Mouse (Mus musculus): ENCODE results near the gene Ubash3a. TPM values are rescaled to one million over a fixed set of nuclear protein-coding genes. Genes with fewer than 3 reads are reported as not detected.

Gene Ubash3a
- polyA plus RNA-seq, 1 experiment from 2014 or later = not detected

- ATAC-seq (ENCODE audit: low FRiP score) = no peak
- no peak overlapping the region for H3K4me2 ChIP-seq
- WGBS = 70% methylated on average over 8 of the region's 8 CpGs
These were observed 15.8 kb upstream of the Ubash3a start for GRCm38 (mm10) chr17:31191825-31192224.

GRCm38 (mm10) chr17:31192663-31193062, 15.0 kb upstream of the Ubash3a start:
- no peak for ATAC-seq (ENCODE audit: low FRiP score)
- no peaks in the 10 kb centered on the region for H3K4me1 ChIP-seq
- no peaks in the 10 kb centered on the region for H3K9me3 ChIP-seq (replicated peaks)
- H3K4me2 ChIP-seq = no peak overlapping the region
- no peak overlapping the region for H3K9ac ChIP-seq (replicated peaks)
- no peak overlapping the region for H3K27ac ChIP-seq (replicated peaks)
- 51% methylated on average over 2 of the region's 2 CpGs for WGBS
- H3K36me3 ChIP-seq = no peaks in the 10 kb centered on the region
- H3K27me3 ChIP-seq (replicated peaks) = no peaks in the 10 kb centered on the region
- H3K4me3 ChIP-seq (replicated peaks) = no peak overlapping the region

More at GRCm38 (mm10) chr17:31191825-31192224, 15.8 kb upstream of the Ubash3a start:
- H3K4me3 ChIP-seq (replicated peaks) = no peak overlapping the region
- H3K9me3 ChIP-seq (replicated peaks) = no peaks in the 10 kb centered on the region
- no peak overlapping the region for H3K9ac ChIP-seq (replicated peaks)
- H3K4me1 ChIP-seq = no peaks in the 10 kb centered on the region
- H3K27me3 ChIP-seq (replicated peaks) = no peaks in the 10 kb centered on the region
- no peak overlapping the region for H3K27ac ChIP-seq (replicated peaks)
- H3K36me3 ChIP-seq = no peaks in the 10 kb centered on the region

- Histone ChIP-seq H3K9me3 (replicated peaks) (no peaks in the 10 kb centered on the region), H3K4me2 (no peak overlapping the region), H3K4me3 (replicated peaks) (no peak overlapping the region), H3K27me3 (replicated peaks) (no peaks in the 10 kb centered on the region), H3K27ac (replicated peaks) (no peak overlapping the region), H3K36me3 (no peaks in the 10 kb centered on the region), H3K9ac (replicated peaks) (no peak overlapping the region), H3K4me1 (no peaks in the 10 kb centered on the region)
- WGBS = 81% methylated on average over 9 of the region's 9 CpGs
- no peak for ATAC-seq (ENCODE audit: low FRiP score)
These were observed 14.3 kb upstream of the Ubash3a start for GRCm38 (mm10) chr17:31193360-31193759.

GRCm38 (mm10) chr17:31195207-31195606, 12.5 kb upstream of the Ubash3a start:
- ATAC-seq (ENCODE audit: low FRiP score) = no peak
- 85% methylated on average over 6 of the region's 6 CpGs for WGBS
- H3K9me3 ChIP-seq (replicated peaks) = no peaks in the 10 kb centered on the region
- no peaks in the 10 kb centered on the region for H3K36me3 ChIP-seq
- no peaks in the 10 kb centered on the region for H3K27me3 ChIP-seq (replicated peaks)
- no peak overlapping the region for H3K4me2 ChIP-seq
- H3K9ac ChIP-seq (replicated peaks) = no peak overlapping the region
- no peaks in the 10 kb centered on the region for H3K4me1 ChIP-seq
- no peak overlapping the region for H3K4me3 ChIP-seq (replicated peaks)
- H3K27ac ChIP-seq (replicated peaks) = no peak overlapping the region

GRCm38 (mm10) chr17:31196283-31196682, 11.4 kb upstream of the Ubash3a start:
- 88% methylated on average over 7 of the region's 7 CpGs for WGBS
- no peak overlapping the region for H3K9ac ChIP-seq (replicated peaks)
- no peaks in the 10 kb centered on the region for H3K9me3 ChIP-seq (replicated peaks)
- no peak overlapping the region for H3K4me2 ChIP-seq
- H3K4me3 ChIP-seq (replicated peaks) = no peak overlapping the region
- H3K36me3 ChIP-seq = no peaks in the 10 kb centered on the region
- no peaks in the 10 kb centered on the region for H3K27me3 ChIP-seq (replicated peaks)
- no peak for ATAC-seq (ENCODE audit: low FRiP score)
- no peaks in the 10 kb centered on the region for H3K4me1 ChIP-seq
- H3K27ac ChIP-seq (replicated peaks) = no peak overlapping the region

GRCm38 (mm10) chr17:31198877-31199276, 8.8 kb upstream of the Ubash3a start, which contains the start of gene Tmprss3:
Gene Tmprss3 (minus strand): TSS chr17:31198977.
- Histone ChIP-seq H3K27me3 (replicated peaks) (no peaks in the 10 kb centered on the region), H3K36me3 (no peaks in the 10 kb centered on the region), H3K27ac (replicated peaks) (no peak within 1 kb of the TSS), H3K4me1 (no peaks in the 10 kb centered on the region), H3K9me3 (replicated peaks) (no peaks in the 10 kb centered on the region), H3K4me3 (replicated peaks) (no peak within 1 kb of the TSS), H3K9ac (replicated peaks) (no peak within 1 kb of the TSS), H3K4me2 (no peak within 1 kb of the TSS)
- ATAC-seq (ENCODE audit: low FRiP score) = no peak
- 84% methylated on average over 11 of the region's 11 CpGs for WGBS

- Histone ChIP-seq H3K4me3 (replicated peaks) (no peak overlapping the region), H3K4me1 (no peaks in the 10 kb centered on the region), H3K4me2 (no peak overlapping the region), H3K9ac (replicated peaks) (no peak overlapping the region), H3K9me3 (replicated peaks) (no peaks in the 10 kb centered on the region), H3K27ac (replicated peaks) (no peak overlapping the region), H3K27me3 (replicated peaks) (no peaks in the 10 kb centered on the region), H3K36me3 (no peaks in the 10 kb centered on the region)
- WGBS = 80% methylated on average over 8 of the region's 8 CpGs
- no peak for ATAC-seq (ENCODE audit: low FRiP score)
These were observed 981 bp downstream of the Ubash3a start for GRCm38 (mm10) chr17:31208654-31209053.

- no peak overlapping the region for H3K9ac ChIP-seq (replicated peaks)
- 95% methylated on average over 11 of the region's 11 CpGs for WGBS
- no peaks in the 10 kb centered on the region for H3K27me3 ChIP-seq (replicated peaks)
- no peaks in the 10 kb centered on the region for H3K36me3 ChIP-seq
- ATAC-seq (ENCODE audit: low FRiP score) = no peak
- no peak overlapping the region for H3K4me3 ChIP-seq (replicated peaks)
- no peak overlapping the region for H3K4me2 ChIP-seq
- no peaks in the 10 kb centered on the region for H3K4me1 ChIP-seq
- H3K9me3 ChIP-seq (replicated peaks) = no peaks in the 10 kb centered on the region
- no peak overlapping the region for H3K27ac ChIP-seq (replicated peaks)
These were observed 1.8 kb downstream of the Ubash3a start for GRCm38 (mm10) chr17:31209376-31209930.

GRCm38 (mm10) chr17:31210299-31210698, 2.6 kb downstream of the Ubash3a start:
- Histone ChIP-seq H3K27ac (replicated peaks) (no peak overlapping the region), H3K9ac (replicated peaks) (no peak overlapping the region), H3K4me2 (no peak overlapping the region), H3K36me3 (no peaks in the 10 kb centered on the region), H3K4me3 (replicated peaks) (no peak overlapping the region), H3K9me3 (replicated peaks) (no peaks in the 10 kb centered on the region), H3K27me3 (replicated peaks) (no peaks in the 10 kb centered on the region), H3K4me1 (no peaks in the 10 kb centered on the region)
- no peak for ATAC-seq (ENCODE audit: low FRiP score)
- 93% methylated on average over 7 of the region's 7 CpGs for WGBS

GRCm38 (mm10) chr17:31211881-31212280, 4.2 kb downstream of the Ubash3a start:
- Histone ChIP-seq H3K9ac (replicated peaks) (no peak overlapping the region), H3K4me1 (no peaks in the 10 kb centered on the region), H3K27ac (replicated peaks) (no peak overlapping the region), H3K9me3 (replicated peaks) (no peaks in the 10 kb centered on the region), H3K27me3 (replicated peaks) (no peaks in the 10 kb centered on the region), H3K4me2 (no peak overlapping the region), H3K36me3 (no peaks in the 10 kb centered on the region), H3K4me3 (replicated peaks) (no peak overlapping the region)
- ATAC-seq (ENCODE audit: low FRiP score) = no peak
- 89% methylated on average over 6 of the region's 6 CpGs for WGBS

- no peak overlapping the region for H3K4me3 ChIP-seq (replicated peaks)
- 55% methylated on average over 5 of the region's 5 CpGs for WGBS
- no peaks in the 10 kb centered on the region for H3K36me3 ChIP-seq
- H3K27me3 ChIP-seq (replicated peaks) = no peaks in the 10 kb centered on the region
- H3K9me3 ChIP-seq (replicated peaks) = no peaks in the 10 kb centered on the region
- H3K4me2 ChIP-seq = no peak overlapping the region
- H3K4me1 ChIP-seq = no peaks in the 10 kb centered on the region
- no peak overlapping the region for H3K27ac ChIP-seq (replicated peaks)
- no peak overlapping the region for H3K9ac ChIP-seq (replicated peaks)
- no peak for ATAC-seq (ENCODE audit: low FRiP score)
These were observed 8.6 kb downstream of the Ubash3a start for GRCm38 (mm10) chr17:31216068-31216955.

GRCm38 (mm10) chr17:31222810-31223310, 15.2 kb downstream of the Ubash3a start:
- Histone ChIP-seq H3K4me1 (no peaks in the 10 kb centered on the region), H3K4me3 (replicated peaks) (no peak overlapping the region), H3K36me3 (no peaks in the 10 kb centered on the region), H3K27me3 (replicated peaks) (no peaks in the 10 kb centered on the region), H3K9ac (replicated peaks) (no peak overlapping the region), H3K9me3 (replicated peaks) (no peaks in the 10 kb centered on the region), H3K27ac (replicated peaks) (no peak overlapping the region), H3K4me2 (no peak overlapping the region)
- WGBS = 85% methylated on average over 4 of the region's 4 CpGs
- ATAC-seq (ENCODE audit: low FRiP score) = no peak
